Mouse (Mus musculus) cerebellum, adult 9-10 months (tissue): ENCODE measurements around the gene Arpp19.

Experiments used
- DNase-seq: peaks from one replicate; pipeline ENCODE4 v3.0.0; 2022

Gene Arpp19

GRCm38 (mm10) chr9:75037451-75038356 is at the start of gene Arpp19:
Gene Arpp19 (plus strand): TSS chr9:75037614.
- peak; percentile 88 for DNase-seq

- DNase-seq: no peak
Observed at GRCm38 (mm10) chr9:74988893-74989460, 48.4 kb upstream of the Arpp19 start.

GRCm38 (mm10) chr9:74989990-74990389 is 47.4 kb upstream of the Arpp19 start:
- DNase-seq: no peak

- DNase-seq: no peak
Observed at GRCm38 (mm10) chr9:74994611-74995257, 42.7 kb upstream of the Arpp19 start.

- DNase-seq: no peak
Observed at GRCm38 (mm10) chr9:74996349-74996748, 41.1 kb upstream of the Arpp19 start.

GRCm38 (mm10) chr9:74997976-74998375 is 39.4 kb upstream of the Arpp19 start:
- no peak for DNase-seq

GRCm38 (mm10) chr9:75001006-75001405 is 36.4 kb upstream of the Arpp19 start:
- no peak for DNase-seq

GRCm38 (mm10) chr9:75001611-75002204 is 35.7 kb upstream of the Arpp19 start:
- DNase-seq: peak; percentile 65

- DNase-seq: no peak
Observed at GRCm38 (mm10) chr9:75002262-75002661, 35.2 kb upstream of the Arpp19 start.

GRCm38 (mm10) chr9:75004203-75004602 is 33.2 kb upstream of the Arpp19 start:
- DNase-seq: no peak

GRCm38 (mm10) chr9:75016591-75016990 is 20.8 kb upstream of the Arpp19 start:
- DNase-seq: no peak

GRCm38 (mm10) chr9:75019181-75019580 is 18.2 kb upstream of the Arpp19 start:
- no peak for DNase-seq

- DNase-seq: no peak
Observed at GRCm38 (mm10) chr9:75019592-75019991, 17.8 kb upstream of the Arpp19 start.

GRCm38 (mm10) chr9:75020561-75020960 is 16.9 kb upstream of the Arpp19 start:
- no peak for DNase-seq

- no peak for DNase-seq
Observed at GRCm38 (mm10) chr9:75022546-75022945, 14.9 kb upstream of the Arpp19 start.

- DNase-seq: no peak
Observed at GRCm38 (mm10) chr9:75023150-75023894, 14.1 kb upstream of the Arpp19 start.

GRCm38 (mm10) chr9:75024089-75024488 is 13.3 kb upstream of the Arpp19 start:
- DNase-seq: no peak

GRCm38 (mm10) chr9:75025689-75026088 is 11.7 kb upstream of the Arpp19 start:
- no peak for DNase-seq

- no peak for DNase-seq
Observed at GRCm38 (mm10) chr9:75032408-75032807, 5.0 kb upstream of the Arpp19 start.

- no peak for DNase-seq
Observed at GRCm38 (mm10) chr9:75033141-75033540, 4.3 kb upstream of the Arpp19 start.

- no peak for DNase-seq
Observed at GRCm38 (mm10) chr9:75034691-75035090, 2.7 kb upstream of the Arpp19 start.

- DNase-seq: no peak
Observed at GRCm38 (mm10) chr9:75035944-75036343, 1.5 kb upstream of the Arpp19 start.

GRCm38 (mm10) chr9:75038357-75038688 is 909 bp downstream of the Arpp19 start:
- no peak for DNase-seq
